Mouse (Mus musculus) stomach, embryonic 14.5 days (tissue): ENCODE data around the gene Gm5580. TPM values are rescaled to one million over a fixed set of nuclear protein-coding genes. Genes with fewer than 3 reads are reported as not detected.
"Not testable (repeated sequence)": the region's sequence is repeated elsewhere in the genome, so short reads cannot be mapped to it uniquely, and the experiment has no call there.

Experiments
- ATAC-seq: fragments of 200-750 bp; cut with Nextera tagmentation; 2 replicates; pipeline ENCODE4 v1.8.0; 2017; ENCODE audit warnings: low read depth, moderate TSS enrichment; ENCODE audit not compliant: insufficient number of reproducible peaks, insufficient read depth, low FRiP score
- H3K27ac ChIP-seq: fragments of 300-500 bp; sonication (generic); 2 replicates; pipeline ENCODE4 v1.5.1; 2014; ENCODE audit warnings: mild to moderate bottlenecking, low read length, moderate library complexity, mixed read lengths
- H3K27me3 ChIP-seq: fragments of 300-500 bp; sonication (generic); 2 replicates; pipeline ENCODE4 v1.6.1; 2014; ENCODE audit warnings: low read length, control low read depth, mixed read lengths; ENCODE audit not compliant: control insufficient read depth, insufficient read depth
- H3K36me3 ChIP-seq: fragments of 300-500 bp; sonication (generic); 2 replicates; pipeline ENCODE4 v1.6.1; 2014; ENCODE audit warnings: mild to moderate bottlenecking, control low read depth, low read length, moderate library complexity, mixed read lengths; ENCODE audit not compliant: control insufficient read depth, insufficient read depth
- H3K4me1 ChIP-seq: fragments of 300-500 bp; sonication (generic); 2 replicates; pipeline ENCODE4 v1.6.1; 2014; ENCODE audit warnings: low read length, control low read depth, mixed read lengths; ENCODE audit not compliant: control insufficient read depth, insufficient read depth
- H3K4me2 ChIP-seq: fragments of 300-500 bp; sonication (generic); replicated peaks from 2 replicates; pipeline ENCODE4 v1.6.1; 2014; ENCODE audit warnings: low read depth, low read length, control low read depth
- H3K4me3 ChIP-seq: fragments of 300-500 bp; sonication (generic); 2 replicates; pipeline ENCODE4 v1.5.1; 2014; ENCODE audit warnings: low read depth, low read length, control low read depth
- H3K9ac ChIP-seq: fragments of 300-500 bp; sonication (generic); replicated peaks from 2 replicates; pipeline ENCODE4 v1.6.1; 2014; ENCODE audit warnings: low read depth, mild to moderate bottlenecking, control low read depth, low read length, moderate library complexity, mixed read lengths
- H3K9me3 ChIP-seq: fragments of 300-500 bp; sonication (generic); 2 replicates; pipeline ENCODE4 v1.6.1; 2016; ENCODE audit warnings: low read depth, low read length, control low read depth; ENCODE audit not compliant: control insufficient read depth
- polyA plus RNA-seq: library from polyadenylated mRNA; unstranded; fragments of >200 nt; fragmentation: Nextera tagmentation; extraction: Ambion mirVana; gene quantifications from 2 replicates; pipeline ENCODE4 v1.2.1, GENCODE M21; 2014

The Gm5580 gene
- polyA plus RNA-seq, 1 experiment from 2014 or later = 0.38 TPM

DNA sequence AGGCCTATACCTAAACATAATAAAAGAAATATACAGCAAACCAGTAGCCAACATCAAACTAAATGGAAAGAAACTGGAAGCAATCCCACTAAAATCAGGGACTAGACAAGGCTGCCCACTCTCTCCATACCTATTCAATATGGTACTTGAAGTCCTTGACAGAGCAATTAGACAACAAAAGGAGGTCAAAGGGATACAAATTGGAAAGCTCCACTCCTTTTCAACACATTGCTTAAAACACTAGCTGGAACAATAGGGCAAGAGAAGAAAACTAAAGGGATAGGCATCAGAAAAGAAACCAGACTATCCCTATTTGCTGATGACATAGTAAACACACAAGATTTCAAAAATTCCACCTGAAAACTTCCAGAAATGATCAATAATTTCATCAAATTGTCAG, 50.0 kb downstream of the Gm5580 start:
- H3K4me2 ChIP-seq, H3K36me3 ChIP-seq, H3K4me1 ChIP-seq, H3K27me3 ChIP-seq, H3K27ac ChIP-seq, H3K9me3 ChIP-seq, H3K9ac ChIP-seq, H3K4me3 ChIP-seq, ATAC-seq: not testable (repeated sequence)

Other genes with a start within 250 kb of the Gm5580 start
- gene March8, start 213.1 kb upstream of the Gm5580 start, polyA plus RNA-seq = 34.3 and 38.8 TPM in 2 replicates
- gene Alox5, start 90.0 kb upstream of the Gm5580 start, polyA plus RNA-seq = 1.1 and 2.3 TPM in 2 replicates
- gene Olfr211, start 62.0 kb upstream of the Gm5580 start, polyA plus RNA-seq = not detected in 2 replicates
- gene Olfr212, start 44.6 kb upstream of the Gm5580 start, polyA plus RNA-seq = not detected in 2 replicates
- gene Olfr213, start 12.7 kb upstream of the Gm5580 start, polyA plus RNA-seq = not detected in 2 replicates
- not detected in 2 replicates for gene Olfr214, start 3.1 kb downstream of the Gm5580 start, polyA plus RNA-seq
- not detected in 2 replicates for gene Olfr215, start 33.1 kb downstream of the Gm5580 start, polyA plus RNA-seq
- gene Zfp422, start 77.9 kb downstream of the Gm5580 start, polyA plus RNA-seq = 170 and 178 TPM in 2 replicates
- 33.0 and 33.8 TPM in 2 replicates for gene Depp1, start 99.5 kb downstream of the Gm5580 start, polyA plus RNA-seq
- 11.3 and 13.1 TPM in 2 replicates for gene Rassf4, start 122.8 kb downstream of the Gm5580 start, polyA plus RNA-seq
- gene Tmem72, start 165.8 kb downstream of the Gm5580 start, polyA plus RNA-seq = 0.06 and 0.07 TPM in 2 replicates